Mouse (Mus musculus): ENCODE results near the gene Polm. TPM values are rescaled to one million over a fixed set of nuclear protein-coding genes. Genes with fewer than 3 reads are reported as not detected.

Polm gene
- 41.3 and 55.8 TPM in 2 replicates for polyA plus RNA-seq (2012; rRNA removed; ENCODE audit: low replicate concordance)

GRCm38 (mm10) chr11:5837251-5838246 lies at the start of gene Polm:
Gene Polm (minus strand): TSS chr11:5838016.

GRCm38 (mm10) chr11:5877921-5878526 lies 40.2 kb upstream of the Polm start, which contains the start of gene Pold2:
Gene Pold2 (minus strand): TSS chr11:5878292.

DNA sequence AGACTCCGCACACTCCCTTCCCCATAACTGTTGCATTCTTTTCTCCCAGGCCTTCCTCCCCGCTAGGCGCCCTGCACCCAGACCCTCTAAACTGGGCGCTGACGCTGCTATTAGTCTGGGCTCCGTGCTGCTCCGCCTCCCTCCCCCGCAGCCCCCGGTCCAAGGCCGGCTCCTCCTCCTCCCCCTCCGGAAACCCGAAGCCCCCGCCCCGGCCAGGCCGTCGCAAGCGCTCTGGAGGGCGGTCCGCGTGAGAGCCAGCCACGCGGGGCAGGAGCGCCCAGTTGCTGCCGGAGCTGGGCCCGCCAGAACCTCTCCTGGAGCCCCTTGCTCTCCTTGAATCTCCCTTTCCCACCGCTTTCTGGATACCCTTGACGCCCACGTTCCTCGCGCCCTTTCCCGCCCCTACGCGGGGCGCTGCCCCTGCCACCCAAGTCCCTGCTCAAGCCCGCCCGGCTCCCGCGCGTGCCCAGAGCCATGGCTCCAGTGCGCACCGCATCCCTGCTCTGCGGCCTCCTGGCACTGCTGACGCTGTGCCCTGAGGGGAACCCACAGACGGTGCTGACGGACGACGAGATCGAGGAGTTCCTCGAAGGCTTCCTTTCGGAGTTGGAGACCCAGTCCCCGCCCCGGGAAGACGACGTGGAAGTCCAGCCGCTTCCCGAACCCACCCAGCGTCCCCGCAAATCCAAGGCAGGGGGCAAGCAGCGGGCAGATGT lies 24.0 kb upstream of the Polm start, which contains the start of gene Aebp1:
Aebp1 (plus strand) TSS at position 270 of the 716 bp plus-strand sequence.

DNA sequence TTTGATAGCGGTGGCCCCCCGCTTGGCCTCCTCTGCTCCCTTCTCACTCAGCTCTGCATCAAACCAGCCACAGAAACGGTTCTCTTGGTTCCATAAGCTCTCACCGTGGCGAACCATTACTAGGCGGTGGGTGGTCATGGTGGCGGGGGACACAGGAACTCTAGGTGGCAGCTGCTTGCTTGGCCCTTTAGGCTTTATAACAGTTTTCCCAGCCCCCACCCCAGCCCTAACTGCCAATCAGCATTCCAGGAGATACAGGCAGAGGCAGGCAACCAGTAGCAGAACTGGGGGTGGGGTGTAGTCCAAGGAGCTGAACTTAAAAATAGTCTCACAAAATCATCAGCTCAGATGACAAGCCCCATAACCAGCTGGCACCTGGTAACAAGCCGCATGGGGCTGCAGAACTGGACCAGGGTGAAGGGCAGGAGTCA lies 34.2 kb downstream of the Polm start, which contains the start of gene Pgam2:
Pgam2 (minus strand) TSS at position 183 of the 431 bp plus-strand sequence.

GRCm38 (mm10) chr11:5788056-5789014 lies 49.5 kb downstream of the Polm start, which contains the start of gene Dbnl:
Gene Dbnl (plus strand): TSS chr11:5788488.

Other genes starting within 250 kb of the Polm start
- gene Mrps24, start 122.3 kb downstream of the Polm start, polyA plus RNA-seq (2012; rRNA removed; ENCODE audit: low replicate concordance), result 126 and 279 TPM in 2 replicates
- 26.4 and 26.7 TPM in 2 replicates for gene Urgcp, start 75.6 kb downstream of the Polm start, polyA plus RNA-seq (2012; rRNA removed; ENCODE audit: low replicate concordance)
- 70.4 and 81.9 TPM in 2 replicates for gene Dbnl, start 49.5 kb downstream of the Polm start, polyA plus RNA-seq (2012; rRNA removed; ENCODE audit: low replicate concordance)
- 0.96 and 522 TPM in 2 replicates for gene Pgam2, start 34.3 kb downstream of the Polm start, polyA plus RNA-seq (2012; rRNA removed; ENCODE audit: low replicate concordance)
- 229 and 247 TPM in 2 replicates for gene Aebp1, start 23.9 kb upstream of the Polm start, polyA plus RNA-seq (2012; rRNA removed; ENCODE audit: low replicate concordance)
- gene Pold2, start 40.3 kb upstream of the Polm start, polyA plus RNA-seq (2012; rRNA removed; ENCODE audit: low replicate concordance), result 90.6 and 184 TPM in 2 replicates
- not detected in 2 replicates for gene Myl7, start 60.8 kb upstream of the Polm start, polyA plus RNA-seq (2012; rRNA removed; ENCODE audit: low replicate concordance)
- 0.44 and 0.52 TPM in 2 replicates for gene Gck, start 112.1 kb upstream of the Polm start, polyA plus RNA-seq (2012; rRNA removed; ENCODE audit: low replicate concordance)
- 46.1 and 72.5 TPM in 2 replicates for gene Ykt6, start 117.7 kb upstream of the Polm start, polyA plus RNA-seq (2012; rRNA removed; ENCODE audit: low replicate concordance)
- gene Camk2b, start 228.3 kb upstream of the Polm start, polyA plus RNA-seq (2012; rRNA removed; ENCODE audit: low replicate concordance), result 5.7 and 15.3 TPM in 2 replicates

Measured in mammary gland, adult 2 months (tissue).